Mouse (Mus musculus): Measurements from ENCODE around the gene Dnaic1. TPM values are rescaled to one million over a fixed set of nuclear protein-coding genes. Genes with fewer than 3 reads are reported as not detected.

Gene Dnaic1
- not detected for total RNA-seq (2023)

DNA sequence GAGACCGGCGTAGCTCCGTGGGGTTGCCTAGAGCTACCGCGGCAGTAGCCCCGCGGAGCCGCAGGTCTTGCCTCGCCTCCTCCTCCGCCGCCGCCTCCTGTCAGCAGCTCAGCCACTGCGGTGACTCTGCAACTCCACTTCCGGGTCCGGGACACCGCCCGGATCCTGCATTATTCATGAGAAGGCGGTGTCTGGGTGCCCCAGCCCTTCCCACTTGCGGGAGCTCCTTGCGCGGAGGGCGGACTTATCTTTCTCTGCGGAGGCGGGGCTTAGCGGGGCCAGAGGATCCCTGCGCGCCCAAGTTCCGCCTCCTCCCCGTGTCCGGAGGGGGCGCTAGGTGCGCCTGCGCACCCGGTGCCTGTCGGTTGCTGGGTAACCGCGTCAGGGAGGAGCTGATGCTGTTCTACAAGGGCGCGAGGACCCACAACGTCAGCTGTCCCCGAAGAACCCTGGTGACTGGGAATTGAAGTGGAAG lies at the start of gene Dnaic1, which contains the start of gene Fam219a:
Gene Dnaic1 (plus strand): TSS at position 365 of the 475 bp plus-strand sequence.
Gene Fam219a (minus strand): TSS at position 128 of the 475 bp plus-strand sequence.

GRCm38 (mm10) chr4:41639913-41640507 lies 70.4 kb downstream of the Dnaic1 start, which contains the start of gene Enho:
TSS of gene Enho (minus strand) at chr4:41640324.

Other genes starting within 250 kb of the Dnaic1 start
- gene Ubap1, start 220.8 kb upstream of the Dnaic1 start, total RNA-seq (2023), result 45.2 TPM
- 0.95 TPM for gene Kif24, start 104.9 kb upstream of the Dnaic1 start, total RNA-seq (2023)
- 6.8 TPM for gene Nudt2, start 104.6 kb upstream of the Dnaic1 start, total RNA-seq (2023)
- gene AI464131, start 66.7 kb upstream of the Dnaic1 start, total RNA-seq (2023), result not detected
- not detected for gene 1110017D15Rik, start 52.4 kb upstream of the Dnaic1 start, total RNA-seq (2023)
- gene Fam219a, start 237 bp upstream of the Dnaic1 start, total RNA-seq (2023), result 8.5 TPM
- gene Enho, start 70.5 kb downstream of the Dnaic1 start, total RNA-seq (2023), result not detected
- gene Cntfr, start 127.3 kb downstream of the Dnaic1 start, total RNA-seq (2023), result not detected
- gene Il11ra1, start 130.2 kb downstream of the Dnaic1 start, total RNA-seq (2023), result 17.7 TPM
- gene Rpp25l, start 143.8 kb downstream of the Dnaic1 start, total RNA-seq (2023), result 43.4 TPM
- 47.8 TPM for gene Dctn3, start 153.4 kb downstream of the Dnaic1 start, total RNA-seq (2023)
- not detected for gene Arid3c, start 161.4 kb downstream of the Dnaic1 start, total RNA-seq (2023)
- gene Galt, start 185.5 kb downstream of the Dnaic1 start, total RNA-seq (2023), result 63.2 TPM
- gene Sigmar1, start 186.4 kb downstream of the Dnaic1 start, total RNA-seq (2023), result 22.7 TPM
- 8.2 TPM for gene Ccl27a, start 204.5 kb downstream of the Dnaic1 start, total RNA-seq (2023)

Measured in CD4-positive naive resting alpha-beta T cell, adult 57 days (primary cell).